Mouse (Mus musculus) T-helper 1 cell (primary cell): Measurements from ENCODE around the gene Hs2st1.

ENCODE experiments used
- in situ Hi-C: fragments of 300-600 bp; cut with MboI, MseI; formaldehyde crosslinking; loops from one replicate; pipeline ENCODE4 v1.15.1; 2025; ENCODE audit warnings: high pct_unique_total_duplicates

The Hs2st1 gene

GRCm38 (mm10) chr3:144401292-144401691 lies 168.7 kb downstream of the Hs2st1 start:
- in situ Hi-C loops = loop anchor here (25.0 kb wide), 1 partner anchor 1761 kb away; no protein-coding TSS in a partner anchor

GRCm38 (mm10) chr3:144400870-144401269 lies 169.1 kb downstream of the Hs2st1 start:
- in situ Hi-C loops = loop anchor here (25.0 kb wide), 1 partner anchor 1761 kb away; no protein-coding TSS in a partner anchor

DNA sequence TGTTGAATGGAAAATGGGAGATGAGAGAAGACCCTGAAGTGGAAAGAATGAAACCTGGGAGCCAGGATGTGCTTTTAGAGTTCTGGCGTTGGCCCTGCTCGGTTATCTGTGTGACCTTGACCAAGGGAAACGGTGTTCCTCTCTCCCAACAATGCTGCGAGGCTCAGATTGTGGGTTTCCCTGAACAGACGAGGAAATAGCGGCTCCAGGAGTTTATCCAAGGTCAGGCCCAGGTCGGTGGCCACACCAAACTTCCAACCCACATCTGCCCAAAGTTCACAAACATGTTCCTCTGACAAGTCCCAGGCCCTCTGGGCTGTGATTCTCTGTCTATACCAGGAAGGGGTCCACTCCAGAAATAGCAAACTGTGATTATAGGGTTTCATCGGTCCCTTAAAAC lies 169.6 kb downstream of the Hs2st1 start:
- in situ Hi-C loops = loop anchor here (25.0 kb wide), 1 partner anchor 1762 kb away; no protein-coding TSS in a partner anchor

GRCm38 (mm10) chr3:144399358-144400096 lies 170.5 kb downstream of the Hs2st1 start:
- in situ Hi-C loops = loop anchor here (10.0 to 25.0 kb wide), 2 partner anchors 195 to 1763 kb away; partner anchors contain the start of gene Lmo4

DNA sequence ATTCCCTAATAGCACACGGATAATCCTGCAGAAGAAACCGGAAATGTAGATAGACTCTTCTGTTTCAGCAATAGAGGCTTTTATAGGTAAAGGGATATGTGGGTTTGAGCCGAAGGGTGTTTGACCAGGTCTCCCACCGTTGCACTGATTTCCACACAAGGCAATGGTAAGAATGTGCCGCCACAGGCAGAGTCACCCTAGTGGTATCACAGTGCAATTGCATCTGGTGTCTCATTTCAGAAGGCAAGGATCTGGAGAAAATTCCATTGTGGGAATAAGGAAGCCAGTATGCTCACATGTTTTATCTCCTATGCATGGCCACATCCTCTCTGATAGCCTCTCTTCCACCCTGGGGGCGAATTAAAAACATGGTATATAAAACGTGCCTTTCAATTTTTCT lies 171.8 kb downstream of the Hs2st1 start:
- in situ Hi-C loops = loop anchor here (10.0 kb wide), 1 partner anchor 193 kb away; the partner anchor contains the start of gene Lmo4

- in situ Hi-C loops = loop anchor here (10.0 kb wide), 1 partner anchor 192 kb away; the partner anchor contains the start of gene Lmo4
Observed at GRCm38 (mm10) chr3:144396478-144396877, 173.5 kb downstream of the Hs2st1 start.

DNA sequence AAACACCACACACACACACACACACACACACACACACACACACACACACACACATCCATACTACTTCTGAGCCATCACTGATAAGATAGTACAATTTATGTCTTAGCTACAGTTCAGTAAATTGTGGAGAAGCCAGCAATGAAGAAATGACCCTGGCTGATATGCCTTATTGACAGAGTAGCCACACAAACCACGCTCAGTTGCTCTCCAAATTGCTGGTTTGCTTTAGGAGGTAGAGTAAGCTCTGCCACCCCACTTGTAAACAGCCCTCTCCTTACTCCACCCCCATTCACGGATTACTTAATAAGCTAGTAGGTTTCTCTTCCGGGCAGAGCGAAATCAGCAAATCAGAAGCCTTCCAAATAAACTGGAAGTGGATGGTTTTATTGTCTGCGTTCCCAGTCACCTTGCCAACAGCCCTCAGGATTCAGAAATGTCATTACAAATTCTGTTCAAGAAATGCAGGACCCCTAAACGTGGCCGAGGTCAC lies 175.5 kb downstream of the Hs2st1 start:
- in situ Hi-C loops = loop anchor here (10.0 kb wide), 1 partner anchor 190 kb away; the partner anchor contains the start of gene Lmo4

- in situ Hi-C loops = no loop called here
Observed at GRCm38 (mm10) chr3:144386446-144386845, 183.5 kb downstream of the Hs2st1 start.

- in situ Hi-C loops = no loop called here
Observed at GRCm38 (mm10) chr3:144384648-144385047, 185.3 kb downstream of the Hs2st1 start.

DNA sequence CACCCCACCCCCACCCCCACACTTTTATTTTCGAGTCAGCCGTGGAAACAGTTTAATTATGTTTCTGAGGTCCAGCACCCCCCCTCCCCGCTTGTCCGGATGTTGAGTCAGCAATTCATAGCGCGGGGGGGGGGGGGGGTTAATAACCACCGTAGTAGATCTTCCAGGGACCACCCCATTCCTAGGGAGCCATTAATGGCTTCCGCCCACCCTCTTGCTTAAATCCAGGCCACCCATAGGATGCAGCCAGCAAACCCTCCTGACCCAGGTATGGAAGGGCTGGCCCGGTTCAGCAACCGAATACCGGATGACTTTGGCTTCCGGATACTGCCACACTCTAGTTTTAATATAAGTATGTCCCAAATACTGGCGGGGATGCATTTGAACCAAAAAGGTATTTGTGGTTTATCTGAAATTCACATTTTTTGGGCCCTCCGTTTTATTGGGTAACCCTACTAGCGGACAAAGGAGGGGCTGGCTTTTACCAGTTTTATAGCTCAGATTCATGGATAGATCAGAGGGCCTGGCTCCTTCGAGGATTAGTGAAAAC lies 188.5 kb downstream of the Hs2st1 start:
- in situ Hi-C loops = no loop called here

DNA sequence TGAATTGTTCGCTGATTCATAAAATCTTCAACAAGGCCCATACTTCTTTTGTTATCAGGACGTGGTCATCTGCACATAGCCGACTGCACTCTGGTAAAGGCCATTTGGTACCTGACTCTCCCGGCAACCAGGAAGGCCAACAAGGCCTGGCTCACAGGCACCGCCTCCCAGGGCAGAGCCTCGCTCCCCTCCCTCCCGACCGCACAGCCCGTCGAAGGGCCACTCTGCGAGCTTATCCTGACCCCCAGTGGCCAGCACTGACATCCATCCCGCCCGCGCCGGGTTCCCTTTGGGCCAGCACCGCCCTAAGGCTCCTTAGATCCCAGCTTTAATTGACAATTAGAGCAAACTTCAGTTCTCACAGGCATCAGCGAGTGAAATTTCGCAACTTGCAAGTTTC lies 189.1 kb downstream of the Hs2st1 start:
- in situ Hi-C loops = no loop called here

- in situ Hi-C loops = no loop called here
Observed at GRCm38 (mm10) chr3:144379801-144380200, 190.2 kb downstream of the Hs2st1 start.
